Mouse (Mus musculus): Measurements from ENCODE around the gene Slco2b1. TPM values are rescaled to one million over a fixed set of nuclear protein-coding genes. Genes with fewer than 3 reads are reported as not detected.
"Not testable (repeated sequence)": the region's sequence is repeated elsewhere in the genome, so short reads cannot be mapped to it uniquely, and the experiment has no call there.

The Slco2b1 gene
- polyA plus RNA-seq (2015; fragmentation: Nextera tagmentation; extraction: Ambion mirVana): 2.2 and 3.2 TPM in 2 replicates

DNA sequence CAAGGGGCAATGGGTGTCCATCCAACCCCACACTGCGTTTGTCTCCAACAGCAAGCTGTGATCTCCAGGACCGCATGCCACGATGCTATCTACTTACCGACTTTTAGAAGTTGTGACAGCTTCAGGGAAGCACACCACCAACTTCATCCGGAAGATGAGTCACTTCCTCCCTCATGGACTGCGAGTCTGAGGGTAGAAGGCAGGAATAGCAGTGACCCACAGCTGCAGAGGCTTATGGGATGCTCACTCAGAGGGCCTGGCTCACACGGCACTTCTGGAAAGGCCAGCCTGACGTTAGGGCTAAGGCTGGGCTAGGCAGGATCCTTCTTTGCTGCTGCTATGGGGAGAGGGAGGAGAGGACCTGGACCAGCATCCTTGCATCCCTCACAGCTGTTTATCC is at the start of gene Slco2b1:
TSS of gene Slco2b1 (minus strand) at position 175 of the 400 bp plus-strand sequence.
- H3K27me3 ChIP-seq (replicated peaks; ENCODE audit: control insufficient read depth, insufficient read depth, low read length): 0 out of 2 replicates have a peak, but pooled peaks cover 7% of the 10 kb centered on the region
- H3K27ac ChIP-seq (ENCODE audit: low read depth, low read length): no peak within 1 kb of the TSS
- H3K4me1 ChIP-seq (replicated peaks; ENCODE audit: control insufficient read depth, insufficient read depth, low read length): peaks cover 17% of the 10 kb centered on the region
- no peak within 1 kb of the TSS for H3K9ac ChIP-seq (ENCODE audit: low read depth, low read length)
- no peak for ATAC-seq
- no peak for TF ChIP-seq CTCF (IDR thresholded peaks at IDR 0.05; ENCODE audit: low read depth)
- H3K4me3 ChIP-seq (ENCODE audit: low read depth, low read length): no peak within 1 kb of the TSS
- no peaks in the 10 kb centered on the region for H3K36me3 ChIP-seq (ENCODE audit: control insufficient read depth, insufficient read depth)
- WGBS: 80% methylated on average over 8 of the region's 8 CpGs
- H3K4me2 ChIP-seq (replicated peaks; ENCODE audit: low read depth): no peak within 1 kb of the TSS
- no peaks in the 10 kb centered on the region for H3K9me3 ChIP-seq (ENCODE audit: control insufficient read depth)

DNA sequence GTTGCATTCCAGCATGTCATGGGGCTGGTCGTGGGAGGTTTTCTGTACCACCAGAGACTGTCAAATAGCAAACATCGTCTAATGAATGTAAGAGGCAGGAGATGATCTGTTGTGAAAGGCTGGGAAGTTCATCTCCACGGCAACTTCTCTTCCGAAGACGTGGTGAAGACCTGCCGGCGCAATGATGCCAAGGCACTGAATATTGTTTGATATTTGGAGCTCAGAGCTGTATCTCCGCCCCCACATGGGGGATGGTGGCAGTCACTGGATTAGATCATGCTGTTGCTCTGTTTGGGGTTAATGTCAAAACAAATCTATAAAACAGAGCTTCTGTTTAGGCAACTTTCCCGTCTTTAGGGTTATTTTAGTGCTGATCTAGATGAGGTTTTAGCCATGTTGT is 28.1 kb upstream of the Slco2b1 start:
- 57% methylated on average over 9 of the region's 9 CpGs for WGBS

DNA sequence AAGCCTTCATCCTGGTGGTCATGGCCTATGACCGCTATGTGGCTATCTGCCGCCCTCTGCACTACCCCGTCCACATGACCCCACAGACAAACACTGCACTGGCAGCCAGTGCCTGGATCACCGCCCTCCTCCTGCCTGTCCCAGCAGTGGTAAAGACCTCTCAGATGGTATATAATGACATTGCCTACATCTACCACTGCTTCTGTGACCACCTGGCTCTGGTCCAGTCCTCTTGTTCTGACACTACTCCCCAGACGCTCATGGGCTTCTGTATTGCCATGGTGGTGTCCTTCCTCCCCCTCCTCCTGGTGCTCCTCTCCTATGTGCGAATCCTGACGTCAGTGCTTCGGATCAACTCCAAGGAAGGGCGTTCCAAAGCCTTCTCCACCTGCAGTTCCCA is 24.4 kb upstream of the Slco2b1 start:
- not testable (repeated sequence) for H3K4me1 ChIP-seq (replicated peaks; ENCODE audit: control insufficient read depth, insufficient read depth, low read length); H3K36me3 ChIP-seq (ENCODE audit: control insufficient read depth, insufficient read depth); ATAC-seq; H3K4me2 ChIP-seq (replicated peaks; ENCODE audit: low read depth); H3K9ac ChIP-seq (ENCODE audit: low read depth, low read length); H3K9me3 ChIP-seq (ENCODE audit: control insufficient read depth); H3K27me3 ChIP-seq (replicated peaks; ENCODE audit: control insufficient read depth, insufficient read depth, low read length); H3K27ac ChIP-seq (ENCODE audit: low read depth, low read length); H3K4me3 ChIP-seq (ENCODE audit: low read depth, low read length)
- 92% methylated on average over 9 of the region's 9 CpGs for WGBS

More for the DNA sequence above, 28.1 kb upstream of the Slco2b1 start:
- H3K27me3 ChIP-seq (replicated peaks; ENCODE audit: control insufficient read depth, insufficient read depth, low read length): no peaks in the 10 kb centered on the region
- no peaks in the 10 kb centered on the region for H3K4me1 ChIP-seq (replicated peaks; ENCODE audit: control insufficient read depth, insufficient read depth, low read length)
- H3K27ac ChIP-seq (ENCODE audit: low read depth, low read length): no peak overlapping the region
- no peak overlapping the region; the same call in 1 of the 2 replicates for H3K4me2 ChIP-seq (replicated peaks; ENCODE audit: low read depth)
- H3K9me3 ChIP-seq (ENCODE audit: control insufficient read depth): no peaks in the 10 kb centered on the region
- no peak overlapping the region for H3K9ac ChIP-seq (ENCODE audit: low read depth, low read length)
- no peak for ATAC-seq
- H3K36me3 ChIP-seq (ENCODE audit: control insufficient read depth, insufficient read depth): no peaks in the 10 kb centered on the region
- no peak overlapping the region for H3K4me3 ChIP-seq (ENCODE audit: low read depth, low read length)
- TF ChIP-seq CTCF (IDR thresholded peaks at IDR 0.05; ENCODE audit: low read depth): no peak

GRCm38 (mm10) chr7:99734612-99735011 is 23.5 kb upstream of the Slco2b1 start:
- Histone ChIP-seq H3K27me3 (replicated peaks; ENCODE audit: control insufficient read depth, insufficient read depth, low read length) (no peaks in the 10 kb centered on the region), H3K9ac (ENCODE audit: low read depth, low read length) (no peak overlapping the region), H3K36me3 (ENCODE audit: control insufficient read depth, insufficient read depth) (no peaks in the 10 kb centered on the region), H3K27ac (ENCODE audit: low read depth, low read length) (no peak overlapping the region), H3K4me2 (replicated peaks; ENCODE audit: low read depth) (no peak overlapping the region), H3K9me3 (ENCODE audit: control insufficient read depth) (no peaks in the 10 kb centered on the region), H3K4me1 (replicated peaks; ENCODE audit: control insufficient read depth, insufficient read depth, low read length) (no peaks in the 10 kb centered on the region), H3K4me3 (ENCODE audit: low read depth, low read length) (no peak overlapping the region)
- ATAC-seq: no peak
- no peak for TF ChIP-seq CTCF (IDR thresholded peaks at IDR 0.05; ENCODE audit: low read depth)
- 94% methylated on average over 2 of the region's 2 CpGs for WGBS

- peaks cover 8% of the 10 kb centered on the region; the same call in 1 of the 2 replicates for H3K9me3 ChIP-seq (ENCODE audit: control insufficient read depth)
- no peak within 1 kb of the TSS for H3K27ac ChIP-seq (ENCODE audit: low read depth, low read length)
- no peak within 1 kb of the TSS for H3K4me2 ChIP-seq (replicated peaks; ENCODE audit: low read depth)
- ATAC-seq: no peak
- no peak within 1 kb of the TSS for H3K4me3 ChIP-seq (ENCODE audit: low read depth, low read length)
- no peak for TF ChIP-seq CTCF (IDR thresholded peaks at IDR 0.05; ENCODE audit: low read depth)
- no peaks in the 10 kb centered on the region for H3K4me1 ChIP-seq (replicated peaks; ENCODE audit: control insufficient read depth, insufficient read depth, low read length)
- H3K9ac ChIP-seq (ENCODE audit: low read depth, low read length): no peak within 1 kb of the TSS
- H3K36me3 ChIP-seq (ENCODE audit: control insufficient read depth, insufficient read depth): no peaks in the 10 kb centered on the region
- no peaks in the 10 kb centered on the region for H3K27me3 ChIP-seq (replicated peaks; ENCODE audit: control insufficient read depth, insufficient read depth, low read length)
- WGBS: 91% methylated on average over 2 of the region's 2 CpGs
Measured at GRCm38 (mm10) chr7:99729973-99730372, 18.8 kb upstream of the Slco2b1 start, which contains the start of gene Olfr520. Gene Olfr520, plus strand, starts transcription at chr7:99730273.

DNA sequence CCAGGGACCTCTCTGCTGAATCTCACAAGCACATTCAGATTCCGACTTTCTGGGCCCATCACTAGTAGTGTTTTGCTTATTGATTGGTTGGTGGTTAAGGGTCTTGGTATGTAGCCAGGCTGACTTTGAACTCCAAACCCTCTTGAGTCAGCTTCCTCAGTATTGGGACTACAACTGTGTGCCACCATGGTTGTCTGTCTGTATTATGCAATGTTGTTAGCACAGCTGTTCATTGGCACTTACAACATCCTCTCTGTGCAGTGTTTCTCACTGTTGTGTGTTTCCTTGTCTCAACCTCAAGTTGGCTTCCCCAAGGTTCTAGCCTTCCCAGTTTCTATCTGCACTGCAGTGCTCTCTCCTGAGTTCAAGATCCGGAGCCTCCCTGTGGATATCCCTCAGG is 5.4 kb upstream of the Slco2b1 start:
- Histone ChIP-seq H3K4me2 (replicated peaks; ENCODE audit: low read depth) (no peak overlapping the region), H3K27ac (ENCODE audit: low read depth, low read length) (no peak overlapping the region), H3K4me3 (ENCODE audit: low read depth, low read length) (no peak overlapping the region), H3K36me3 (ENCODE audit: control insufficient read depth, insufficient read depth) (no peaks in the 10 kb centered on the region), H3K27me3 (replicated peaks; ENCODE audit: control insufficient read depth, insufficient read depth, low read length) (no peaks in the 10 kb centered on the region), H3K4me1 (replicated peaks; ENCODE audit: control insufficient read depth, insufficient read depth, low read length) (peaks cover 8% of the 10 kb centered on the region), H3K9me3 (ENCODE audit: control insufficient read depth) (no peaks in the 10 kb centered on the region), H3K9ac (ENCODE audit: low read depth, low read length) (no peak overlapping the region)
- WGBS: 90% methylated on average over 2 of the region's 2 CpGs
- no peak for ATAC-seq
- TF ChIP-seq CTCF (IDR thresholded peaks at IDR 0.05; ENCODE audit: low read depth): no peak

- Histone ChIP-seq H3K9me3 (ENCODE audit: control insufficient read depth) (no peaks in the 10 kb centered on the region), H3K27me3 (replicated peaks; ENCODE audit: control insufficient read depth, insufficient read depth, low read length) (0 out of 2 replicates have a peak, but pooled peaks cover 7% of the 10 kb centered on the region), H3K4me3 (ENCODE audit: low read depth, low read length) (no peak overlapping the region), H3K4me1 (replicated peaks; ENCODE audit: control insufficient read depth, insufficient read depth, low read length) (peaks cover 18% of the 10 kb centered on the region), H3K27ac (ENCODE audit: low read depth, low read length) (no peak overlapping the region), H3K9ac (ENCODE audit: low read depth, low read length) (no peak overlapping the region), H3K4me2 (replicated peaks; ENCODE audit: low read depth) (no peak overlapping the region), H3K36me3 (ENCODE audit: control insufficient read depth, insufficient read depth) (no peaks in the 10 kb centered on the region)
- TF ChIP-seq CTCF (IDR thresholded peaks at IDR 0.05; ENCODE audit: low read depth): no peak
- no peak for ATAC-seq
- WGBS: 89% methylated on average over 4 of the region's 4 CpGs
Measured at GRCm38 (mm10) chr7:99712431-99712830, 1.3 kb upstream of the Slco2b1 start.

All from intestine, postnatal 0 days (tissue).